Mouse (Mus musculus) olfactory bulb, adult 2 months (tissue): Measurements from ENCODE around the gene Fbxw20. TPM values are rescaled to one million over a fixed set of nuclear protein-coding genes. Genes with fewer than 3 reads are reported as not detected.
"Not testable (repeated sequence)": the region's sequence is repeated elsewhere in the genome, so short reads cannot be mapped to it uniquely, and the experiment has no call there.

Source experiments
- H3K27ac ChIP-seq: fragments of 200-500 bp; 2 replicates; pipeline ENCODE4 v1.5.1; 2012; ENCODE audit warnings: low read depth, low read length; ENCODE audit not compliant: insufficient read depth
- H3K4me1 ChIP-seq: fragments of 200-500 bp; 2 replicates; pipeline ENCODE4 v1.6.1; 2012; ENCODE audit warnings: low read length; ENCODE audit not compliant: control insufficient read depth, insufficient read depth
- H3K4me3 ChIP-seq: fragments of 200-500 bp; 2 replicates; pipeline ENCODE4 v1.5.1; 2012; ENCODE audit warnings: mild to moderate bottlenecking, low read depth, low read length, moderate library complexity; ENCODE audit not compliant: insufficient read depth
- CTCF ChIP-seq: fragments of 200-500 bp; IDR thresholded peaks from 2 replicates; pipeline ENCODE4 v1.5.1; 2012; ENCODE audit warnings: low read depth, mild to moderate bottlenecking, low read length, moderate library complexity; ENCODE audit not compliant: insufficient read depth
- POLR2A ChIP-seq: fragments of 200-500 bp; IDR thresholded peaks from 2 replicates; pipeline ENCODE4 v1.6.1; 2012; ENCODE audit warnings: mild to moderate bottlenecking, low read depth, low read length, moderate library complexity; ENCODE audit not compliant: insufficient read depth
- WGBS: fragments of 180-500 bp; shearing (Covaris S2); methylation state at CpG from one replicate; pipeline ENCODE4 v1.1.7; 2018; 5-methylcytosine and 5-hydroxymethylcytosine counted together
- polyA plus RNA-seq: library from polyadenylated mRNA; stranded (reverse); fragments of >200 nt; gene quantifications from 2 replicates; pipeline ENCODE4 v1.2.4, GENCODE M21; 2012; ENCODE audit warnings: low replicate concordance; ENCODE audit not compliant: missing spikeins, insufficient read depth, insufficient read length

Fbxw20 gene
- not detected in 2 replicates for polyA plus RNA-seq

DNA sequence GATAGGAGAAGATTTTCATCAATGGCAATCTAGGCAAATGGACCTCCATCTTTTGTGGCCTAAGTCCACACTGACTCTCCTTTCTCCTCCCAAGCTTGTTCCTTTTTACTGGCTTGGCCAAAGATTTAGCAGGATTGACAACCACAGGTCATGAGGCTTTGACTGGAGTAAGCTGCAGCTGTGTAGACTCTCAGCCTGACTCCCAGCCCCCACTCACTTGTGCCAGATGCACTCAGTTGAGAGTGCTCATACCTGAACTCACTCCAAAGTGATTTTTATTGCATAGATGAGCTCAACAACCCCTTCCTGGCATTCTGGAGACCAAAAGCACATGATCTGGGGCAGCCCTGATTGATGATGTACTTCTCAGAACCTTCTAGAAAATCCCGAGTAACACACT lies at the start of gene Fbxw20:
Fbxw20 (minus strand) TSS at position 101 of the 400 bp plus-strand sequence.
- TF ChIP-seq POLR2A (no peak), CTCF (no peak)
- H3K4me3 ChIP-seq = no peak within 1 kb of the TSS
- no peak within 1 kb of the TSS for H3K27ac ChIP-seq
- 93% methylated on average over 1 of the region's 1 CpGs for WGBS
- no peaks in the 10 kb centered on the region for H3K4me1 ChIP-seq

DNA sequence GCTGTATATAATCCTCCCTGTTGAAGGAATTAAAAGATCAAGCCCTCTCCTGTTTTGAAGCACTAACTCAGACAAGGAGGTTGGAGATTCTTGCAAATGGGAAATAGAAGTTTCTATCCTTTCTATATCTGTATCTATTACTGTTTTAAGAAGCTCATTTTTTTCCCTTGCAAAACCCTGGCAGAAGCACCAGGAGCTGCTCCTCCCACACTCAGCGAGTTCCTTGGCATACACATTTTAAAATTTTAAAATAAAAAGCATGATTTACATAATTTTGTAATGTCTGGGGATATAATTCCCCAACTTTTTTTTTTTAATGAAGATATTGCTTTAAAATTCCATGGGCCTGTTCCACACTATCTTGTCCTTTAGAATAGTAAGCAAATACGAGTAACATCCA lies 28.5 kb upstream of the Fbxw20 start:
- H3K4me3 ChIP-seq = no peak overlapping the region
- 69% methylated on average over 2 of the region's 2 CpGs for WGBS
- no peak for TF ChIP-seq POLR2A
- no peak for TF ChIP-seq CTCF
- H3K4me1 ChIP-seq = no peaks in the 10 kb centered on the region
- no peak overlapping the region for H3K27ac ChIP-seq

DNA sequence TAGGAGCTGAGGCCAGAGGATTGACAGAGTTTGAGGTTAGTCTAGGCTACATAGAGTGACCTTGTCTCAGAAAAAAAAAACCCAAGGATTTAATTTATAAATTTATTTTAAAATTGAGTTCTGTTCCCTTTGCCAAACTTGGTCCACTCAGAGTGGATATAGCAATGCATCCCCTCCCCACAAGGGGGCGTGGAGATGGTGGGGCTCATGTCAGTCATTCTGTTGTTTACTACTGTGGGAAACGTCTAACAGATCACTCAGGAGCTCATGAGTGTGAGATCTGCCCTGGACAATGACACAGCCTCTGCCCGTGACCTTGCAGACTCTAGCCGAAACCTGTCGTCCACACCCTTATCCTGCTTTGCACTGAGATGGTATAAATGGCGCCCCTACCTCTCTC lies 16.1 kb downstream of the Fbxw20 start:
- Histone ChIP-seq H3K4me1 (no peaks in the 10 kb centered on the region), H3K4me3 (no peak overlapping the region), H3K27ac (no peak overlapping the region)
- TF ChIP-seq CTCF (no peak), POLR2A (no peak)
- WGBS = 72% methylated on average over 6 of the region's 6 CpGs

DNA sequence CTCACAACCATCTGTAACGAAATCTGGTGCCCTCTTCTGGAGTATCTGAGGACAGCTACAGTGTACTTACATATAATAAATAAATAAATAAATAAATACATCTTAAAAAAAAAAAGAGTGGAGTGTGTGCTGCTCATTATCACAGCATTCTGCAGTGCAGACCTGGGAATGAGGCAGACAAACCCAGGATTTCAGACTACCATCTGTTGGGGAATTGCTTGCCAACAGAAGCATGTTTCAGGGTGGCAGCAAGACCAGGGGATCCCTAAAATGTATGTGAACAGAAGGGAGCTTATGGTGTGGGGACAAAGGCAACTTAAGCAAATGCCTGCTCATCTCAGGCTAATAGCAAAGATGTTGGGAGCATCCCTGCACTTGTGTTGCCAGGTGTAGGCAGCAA lies 33.2 kb downstream of the Fbxw20 start:
- 71% methylated on average over 1 of the region's 1 CpGs for WGBS
- not testable (repeated sequence) for H3K27ac ChIP-seq, H3K4me3 ChIP-seq, H3K4me1 ChIP-seq

DNA sequence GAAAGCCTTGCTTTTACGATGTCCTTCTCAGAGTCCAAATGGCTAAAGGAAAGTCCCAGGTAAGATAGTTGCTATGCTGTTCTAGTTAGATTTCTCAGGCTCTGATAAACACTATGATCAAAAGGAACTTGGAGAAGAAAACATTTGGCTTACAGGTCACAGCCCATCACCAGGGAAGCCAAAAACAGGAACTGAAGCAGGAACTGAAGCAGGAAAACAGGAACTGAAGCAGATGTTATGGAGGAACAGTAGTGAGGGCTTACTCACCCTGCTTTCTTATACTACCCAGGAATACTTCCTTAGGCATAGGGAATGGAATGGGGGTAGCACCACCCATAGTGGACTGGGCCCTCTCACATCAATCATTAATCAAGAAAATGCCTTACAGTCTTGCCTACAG lies 34.2 kb downstream of the Fbxw20 start:
- TF ChIP-seq POLR2A (no peak), CTCF (no peak)
- Histone ChIP-seq H3K4me3 (no peak overlapping the region), H3K27ac (no peak overlapping the region), H3K4me1 (no peaks in the 10 kb centered on the region)
- WGBS = 98% methylated on average over 1 of the region's 1 CpGs

DNA sequence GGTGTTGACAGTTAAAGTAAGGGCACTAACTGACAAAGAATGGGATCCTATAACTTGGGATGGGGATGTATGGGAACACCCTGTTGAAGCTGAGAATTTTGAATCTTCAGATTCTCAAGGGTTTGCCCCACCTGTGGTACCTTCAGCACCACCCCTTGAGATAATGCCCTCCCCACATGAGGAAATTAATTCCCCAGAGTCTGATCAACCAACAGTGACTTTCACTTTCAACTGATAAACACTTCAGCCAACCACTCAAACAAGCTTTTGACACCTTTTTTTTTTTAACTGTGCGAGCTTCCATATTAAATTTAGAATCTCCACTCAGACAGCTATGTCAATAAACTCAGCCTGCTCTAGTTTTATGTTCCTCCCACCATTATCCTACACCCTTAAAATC lies 35.2 kb downstream of the Fbxw20 start:
- WGBS = 77% methylated on average over 1 of the region's 1 CpGs
- no peak for TF ChIP-seq POLR2A
- no peak for TF ChIP-seq CTCF

DNA sequence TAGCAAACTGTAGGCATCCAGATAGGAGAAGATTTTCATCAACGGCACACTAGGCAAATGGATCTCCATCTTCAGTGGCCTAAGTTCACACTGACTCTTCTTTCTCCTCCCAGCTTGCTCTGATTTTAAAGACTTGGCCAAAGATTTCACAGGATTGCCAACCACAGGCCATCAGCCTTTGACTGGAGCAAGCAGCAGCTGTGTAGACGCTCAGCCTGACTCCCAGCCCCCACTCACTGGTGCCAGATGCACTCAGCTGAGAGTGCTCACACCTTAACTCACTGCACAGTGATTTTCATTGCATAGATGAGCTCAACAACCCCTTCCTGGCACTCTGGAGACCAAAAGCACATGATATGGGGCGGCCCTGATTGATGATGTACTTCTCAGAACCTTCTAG lies 38.7 kb downstream of the Fbxw20 start, which contains the start of gene Fbxw13:
Fbxw13 (minus strand) TSS at position 101 of the 400 bp plus-strand sequence.
- not testable (repeated sequence) for H3K4me1 ChIP-seq, H3K4me3 ChIP-seq, H3K27ac ChIP-seq
- WGBS = 76% methylated on average over 3 of the region's 3 CpGs

More for the DNA sequence above, 35.2 kb downstream of the Fbxw20 start:
- H3K4me1 ChIP-seq = no peaks in the 10 kb centered on the region
- no peak overlapping the region for H3K27ac ChIP-seq
- H3K4me3 ChIP-seq = no peak overlapping the region

DNA sequence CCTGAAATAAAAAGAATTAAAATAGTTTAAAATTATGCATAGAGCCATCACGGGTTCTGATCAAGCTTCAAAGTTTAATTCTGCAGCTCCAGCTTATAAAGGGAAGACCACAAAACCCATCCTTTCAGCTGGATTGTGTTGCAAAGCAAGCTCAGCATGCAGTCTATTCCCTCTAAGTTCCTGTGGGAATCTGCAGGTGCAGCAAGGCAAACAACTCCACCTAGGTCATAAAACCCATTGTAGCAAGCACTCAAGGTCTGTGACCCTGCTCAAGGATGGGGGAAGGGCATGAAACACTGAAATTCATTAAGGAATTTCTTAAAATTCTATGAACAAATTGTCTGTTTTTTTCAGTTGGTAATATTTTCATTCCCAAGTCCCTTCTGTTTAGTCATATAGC lies 57.3 kb downstream of the Fbxw20 start:
- Histone ChIP-seq H3K27ac (no peak overlapping the region), H3K4me1 (no peaks in the 10 kb centered on the region), H3K4me3 (no peak overlapping the region)
- 78% methylated on average over 1 of the region's 1 CpGs for WGBS
- TF ChIP-seq POLR2A = no peak
- TF ChIP-seq CTCF = no peak

DNA sequence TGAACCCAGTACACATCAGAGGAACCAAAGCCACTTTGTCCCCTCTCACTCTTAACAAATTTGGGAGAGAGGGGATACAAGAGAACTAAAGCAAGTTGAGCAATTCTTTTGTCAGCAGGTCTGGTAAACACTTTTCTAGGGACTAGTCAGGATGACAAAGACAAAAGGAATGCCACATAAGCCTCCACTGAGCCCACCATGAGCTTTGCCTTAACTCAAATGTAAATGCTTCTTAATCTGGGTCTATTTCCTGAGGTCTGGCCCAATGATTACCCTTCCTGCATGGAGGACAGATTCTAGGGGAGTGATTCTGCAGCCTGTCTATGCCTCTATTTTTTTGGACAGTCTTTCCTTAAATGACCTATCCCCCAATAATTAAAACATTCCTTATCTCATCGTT lies 58.3 kb downstream of the Fbxw20 start:
- no peak overlapping the region for H3K27ac ChIP-seq
- no peak overlapping the region for H3K4me3 ChIP-seq
- no peaks in the 10 kb centered on the region for H3K4me1 ChIP-seq
- TF ChIP-seq POLR2A = no peak
- TF ChIP-seq CTCF = no peak
- 81% methylated on average over 1 of the region's 1 CpGs for WGBS

Other genes with a start within 250 kb of the Fbxw20 start
- gene Ucn2, start 248.7 kb downstream of the Fbxw20 start, polyA plus RNA-seq = not detected in 2 replicates
- gene Pfkfb4, start 243.0 kb downstream of the Fbxw20 start, polyA plus RNA-seq = not detected in 2 replicates
- not detected in 2 replicates for gene Shisa5, start 196.2 kb downstream of the Fbxw20 start, polyA plus RNA-seq
- gene Trex1, start 175.0 kb downstream of the Fbxw20 start, polyA plus RNA-seq = not detected in 2 replicates
- not detected in 2 replicates for gene Atrip, start 160.6 kb downstream of the Fbxw20 start, polyA plus RNA-seq
- gene Ccdc51, start 152.3 kb downstream of the Fbxw20 start, polyA plus RNA-seq = not detected in 2 replicates
- not detected in 2 replicates for gene Tma7, start 152.2 kb downstream of the Fbxw20 start, polyA plus RNA-seq
- gene Plxnb1, start 139.4 kb downstream of the Fbxw20 start, polyA plus RNA-seq = not detected in 2 replicates
- gene Fbxw21, start 72.7 kb downstream of the Fbxw20 start, polyA plus RNA-seq = not detected in 2 replicates
- gene Fbxw13, start 38.8 kb downstream of the Fbxw20 start, polyA plus RNA-seq = not detected in 2 replicates
- not detected in 2 replicates for gene Fbxw14, start 52.9 kb upstream of the Fbxw20 start, polyA plus RNA-seq
- not detected in 2 replicates for gene Fbxw28, start 104.9 kb upstream of the Fbxw20 start, polyA plus RNA-seq
- not detected in 2 replicates for gene Fbxw22, start 169.5 kb upstream of the Fbxw20 start, polyA plus RNA-seq
- not detected in 2 replicates for gene Fbxw16, start 214.4 kb upstream of the Fbxw20 start, polyA plus RNA-seq